Mouse (Mus musculus): ENCODE data around the gene Gal3st1.

- TF ChIP-seq CTCF (IDR thresholded peaks at IDR 0.05; ENCODE audit: insufficient read depth, low read depth, low read length) (no peak), POLR2A (IDR thresholded peaks at IDR 0.05; ENCODE audit: insufficient read depth, low read depth, low read length) (no peak)
Measured at GRCm38 (mm10) chr11:3993132-3993531, 9.7 kb downstream of the Gal3st1 start.

All from olfactory bulb, adult 2 months (tissue).